ENCODE assay signal across 1 mouse cellular context in the genomic region with DNA sequence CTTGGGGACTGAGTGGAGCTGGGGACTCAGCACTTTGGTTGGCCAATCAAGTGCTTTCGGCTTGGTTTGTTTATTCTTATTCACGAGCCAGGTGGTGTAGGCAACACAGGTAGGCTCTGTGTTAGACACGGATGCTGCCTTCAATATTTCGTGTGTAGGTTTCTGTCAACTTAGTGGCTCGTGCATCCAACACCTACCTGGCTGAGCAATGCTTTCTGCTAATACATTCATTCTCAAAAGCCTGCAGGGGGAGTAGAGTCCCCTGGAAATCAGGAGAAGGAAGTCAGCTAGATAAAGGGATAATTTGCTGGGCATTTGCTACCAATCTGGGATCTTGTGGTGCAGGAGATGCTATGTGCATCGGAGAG.
TF ChIP-seq lines count a peak whose summit lies in the region.

No protein-coding gene starts in this region.

TF ChIP-seq in MEL, 35 proteins besides CTCF, POLR2A, EP300 and RAD21 (continued from another document):
- no peak for TF ChIP-seq ZNF384 (IDR thresholded peaks at IDR 0.05; ENCODE audit: low read depth, low read length)
- no peak for TF ChIP-seq BHLHE40 (IDR thresholded peaks at IDR 0.05; ENCODE audit: borderline replicate concordance, low read depth, low read length)
- no peak for TF ChIP-seq ZC3H11A (IDR thresholded peaks at IDR 0.05; ENCODE audit: low read depth, low read length)
- TF ChIP-seq MEF2A (IDR thresholded peaks at IDR 0.05; ENCODE audit: extremely low read depth, insufficient replicate concordance, low read depth, low read length, poor library complexity, severe bottlenecking) = no peak
- TF ChIP-seq TBP (IDR thresholded peaks at IDR 0.05; ENCODE audit: low read depth, low read length) = no peak
- TF ChIP-seq ZMIZ1 (IDR thresholded peaks at IDR 0.05; ENCODE audit: low read depth, low read length) = no peak
- no peak for TF ChIP-seq USF1 (IDR thresholded peaks at IDR 0.05; ENCODE audit: low read depth, low read length)
